Mouse (Mus musculus): ENCODE measurements around the gene Fem1a.

DNA sequence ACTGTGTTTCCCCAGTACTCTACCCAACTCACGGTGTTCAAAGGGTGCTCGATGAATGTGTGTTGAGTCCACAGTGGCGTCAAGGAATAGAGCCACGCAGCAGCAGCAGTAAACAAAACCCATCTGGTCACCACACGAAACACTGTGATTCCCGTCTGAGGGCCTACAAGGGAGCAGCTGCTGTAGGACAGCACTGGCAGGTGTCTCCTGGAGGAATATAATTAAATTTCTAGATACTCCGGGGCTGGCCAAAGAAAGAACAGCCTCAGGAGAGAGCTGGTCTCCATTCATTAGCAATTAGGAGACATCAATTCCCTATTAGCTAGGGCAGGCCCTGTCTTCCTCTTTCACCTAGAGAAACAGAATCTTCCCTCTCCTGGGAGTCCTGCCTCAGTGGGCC lies 11.0 kb upstream of the Fem1a start:
- no peak for TF ChIP-seq POLR2A (IDR thresholded peaks at IDR 0.05; ENCODE audit: insufficient read length, low read depth)
- no peak for TF ChIP-seq MYOD1 (IDR thresholded peaks at IDR 0.05; ENCODE audit: control insufficient read depth in 1 of 3, insufficient read length in 2 of 3, low read depth in 2 of 3)
- no peak for TF ChIP-seq TCF12 (IDR thresholded peaks at IDR 0.05; ENCODE audit: insufficient read depth, poor library complexity, severe bottlenecking)
- no peak for TF ChIP-seq POLR2AphosphoS2 (IDR thresholded peaks at IDR 0.05; ENCODE audit: insufficient read length, low read depth)
- no peak for TF ChIP-seq SRF (IDR thresholded peaks at IDR 0.05; ENCODE audit: control insufficient read depth, insufficient read length, low read depth)
- TF ChIP-seq USF1 (IDR thresholded peaks at IDR 0.05; ENCODE audit: low read depth) = no peak
- TF ChIP-seq MYOG (IDR thresholded peaks at IDR 0.05; ENCODE audit: control insufficient read depth in 1 of 3, insufficient read depth in 1 of 3, insufficient read length in 2 of 3, low read depth in 2 of 3) = no peak
- TF ChIP-seq E2F4 (IDR thresholded peaks at IDR 0.05; ENCODE audit: insufficient read depth) = no peak
